Mouse (Mus musculus): ENCODE data around the gene Kifc1. TPM values are rescaled to one million over a fixed set of nuclear protein-coding genes. Genes with fewer than 3 reads are reported as not detected.

The Kifc1 gene
- polyA plus RNA-seq, 1 experiment from 2014 or later: 4.9 TPM

- H3K4me2 ChIP-seq (replicated peaks): peak overlapping the region; percentile 99
- peak overlapping the region; percentile 88 for H3K4me3 ChIP-seq
- no peaks in the 10 kb centered on the region for H3K27me3 ChIP-seq
- H3K9me3 ChIP-seq: no peaks in the 10 kb centered on the region
- peak overlapping the region; percentile 89 for H3K9ac ChIP-seq
- H3K4me1 ChIP-seq: peaks cover 14% of the 10 kb centered on the region
- H3K27ac ChIP-seq: no peak overlapping the region
- ATAC-seq (ENCODE audit: insufficient number of reproducible peaks, insufficient read depth, low FRiP score, low TSS enrichment): no peak
- 63% methylated on average over 21 of the region's 21 CpGs for WGBS
- H3K36me3 ChIP-seq: peaks cover 16% of the 10 kb centered on the region
These were observed 37.9 kb upstream of the Kifc1 start for GRCm38 (mm10) chr17:33928251-33928947.

DNA sequence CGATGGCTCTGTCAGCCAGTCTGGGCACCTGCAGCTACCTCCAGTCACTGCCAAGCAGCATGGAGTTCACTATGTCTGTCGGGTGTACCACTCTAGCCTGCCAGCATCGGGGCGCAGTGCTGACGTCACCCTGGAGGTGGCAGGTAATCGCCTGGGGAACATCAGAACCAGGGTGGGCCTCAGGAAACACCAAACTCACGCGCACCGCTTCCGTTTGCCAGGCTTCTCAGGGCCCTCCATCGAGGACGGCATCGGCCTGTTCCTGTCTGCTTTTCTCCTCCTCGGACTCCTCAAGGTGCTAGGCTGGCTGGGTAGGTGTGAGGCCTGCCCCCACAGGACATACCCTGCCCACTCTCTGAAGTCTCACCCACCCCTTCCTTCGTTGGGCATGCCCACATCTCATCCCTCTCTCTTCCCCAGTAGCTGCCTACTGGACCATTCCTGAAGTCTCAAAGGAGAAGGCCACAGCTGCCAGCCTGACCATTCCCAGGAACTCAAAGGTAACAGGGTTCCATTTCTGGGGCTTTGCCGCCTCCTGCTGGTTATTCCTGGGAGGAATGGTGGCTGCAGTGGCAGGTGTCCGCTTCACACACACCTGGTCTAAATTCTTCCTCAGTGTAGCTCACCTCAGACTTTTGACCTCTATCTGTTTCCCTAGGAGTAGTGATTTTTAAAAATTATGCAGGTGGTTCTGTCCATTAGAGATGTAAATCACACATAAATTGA is 35.9 kb upstream of the Kifc1 start:
- no peak for ATAC-seq (ENCODE audit: insufficient number of reproducible peaks, insufficient read depth, low FRiP score, low TSS enrichment)

DNA sequence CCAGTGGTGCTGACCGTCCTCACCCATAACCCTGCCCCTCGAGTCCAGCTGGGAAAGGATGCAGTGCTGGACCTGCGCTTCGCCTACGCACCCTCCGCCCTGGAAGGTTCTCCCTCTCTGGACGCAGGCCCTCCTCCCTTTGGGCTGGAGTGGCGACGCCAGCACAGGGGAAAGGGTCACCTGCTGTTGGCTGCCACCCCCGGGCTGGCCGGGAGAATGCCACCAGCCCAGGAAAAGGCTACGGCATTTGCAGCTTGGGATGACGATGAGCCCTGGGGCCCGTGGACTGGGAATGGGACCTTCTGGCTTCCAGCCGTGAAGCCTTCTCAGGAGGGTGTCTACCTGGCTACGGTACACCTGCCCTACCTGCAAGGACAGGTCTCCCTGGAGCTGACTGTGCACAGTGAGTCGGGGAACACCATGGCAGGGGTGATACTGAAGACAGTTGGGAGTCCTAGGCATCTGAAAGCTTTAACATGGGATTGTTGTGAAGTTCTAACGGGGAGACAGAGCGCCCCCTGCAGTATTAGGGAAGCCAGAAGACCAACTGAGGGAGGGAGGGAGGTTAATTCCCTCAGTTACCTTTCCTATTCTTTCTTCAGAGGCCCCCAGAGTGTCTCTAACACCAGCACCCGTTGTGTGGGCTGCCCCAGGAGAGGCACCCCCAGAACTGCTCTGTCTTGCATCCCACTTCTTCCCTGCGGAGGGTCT is 35.1 kb upstream of the Kifc1 start:
- peaks cover 3% of the 10 kb centered on the region; the same call in 1 of the 2 replicates for H3K36me3 ChIP-seq
- ATAC-seq (ENCODE audit: insufficient number of reproducible peaks, insufficient read depth, low FRiP score, low TSS enrichment): no peak
- no peak overlapping the region for H3K4me2 ChIP-seq (replicated peaks)
- no peak overlapping the region for H3K9ac ChIP-seq
- peaks cover 4% of the 10 kb centered on the region; the same call in 1 of the 2 replicates for H3K4me1 ChIP-seq
- no peak overlapping the region for H3K27ac ChIP-seq
- no peak overlapping the region for H3K4me3 ChIP-seq
- H3K27me3 ChIP-seq: no peaks in the 10 kb centered on the region
- no peaks in the 10 kb centered on the region for H3K9me3 ChIP-seq
- 81% methylated on average over 21 of the region's 21 CpGs for WGBS

More for the DNA sequence above, 35.9 kb upstream of the Kifc1 start:
- WGBS: 83% methylated on average over 17 of the region's 17 CpGs
- no peaks in the 10 kb centered on the region for H3K27me3 ChIP-seq
- H3K9ac ChIP-seq: no peak overlapping the region; the same call in 1 of the 2 replicates
- H3K9me3 ChIP-seq: no peaks in the 10 kb centered on the region
- H3K36me3 ChIP-seq: peaks cover 3% of the 10 kb centered on the region; the same call in 1 of the 2 replicates
- peaks cover 11% of the 10 kb centered on the region for H3K4me1 ChIP-seq
- H3K27ac ChIP-seq: no peak overlapping the region
- H3K4me3 ChIP-seq: no peak overlapping the region
- H3K4me2 ChIP-seq (replicated peaks): no peak overlapping the region

DNA sequence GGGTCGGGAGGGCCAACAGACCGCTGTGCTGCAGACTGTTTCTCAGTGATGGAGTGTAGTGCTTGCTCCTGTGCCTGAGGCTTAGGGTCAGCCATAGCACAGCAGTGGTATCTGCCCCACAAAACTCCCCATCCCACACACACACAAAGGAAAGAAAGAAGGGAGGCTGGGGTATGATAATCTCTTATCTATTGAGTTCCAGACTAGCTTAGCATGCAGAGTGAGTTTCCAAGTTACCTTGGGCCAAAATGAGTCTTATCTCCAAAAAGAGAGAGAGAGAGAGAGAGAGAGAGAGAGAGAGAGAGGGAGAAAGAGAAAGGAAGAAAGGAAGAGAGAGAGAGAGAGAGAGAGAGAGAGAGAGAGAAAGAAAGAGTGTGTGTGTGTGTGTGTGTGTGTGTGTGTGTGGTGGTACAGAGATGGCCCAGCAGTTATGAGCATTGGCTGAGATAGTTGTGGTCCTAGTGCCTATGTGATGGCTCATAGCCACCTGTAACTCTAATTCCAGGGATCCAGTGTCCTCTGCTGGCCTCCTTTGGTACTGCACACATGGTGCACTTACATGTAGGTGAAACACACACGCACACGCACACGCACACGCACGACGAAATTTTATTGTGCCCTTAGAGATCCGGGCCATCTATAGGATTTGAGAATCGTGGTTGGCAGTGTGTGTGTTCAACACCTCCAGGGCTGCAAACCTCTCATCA is 34.3 kb upstream of the Kifc1 start:
- no peak overlapping the region for H3K9ac ChIP-seq
- peaks cover 3% of the 10 kb centered on the region; the same call in 1 of the 2 replicates for H3K36me3 ChIP-seq
- ATAC-seq (ENCODE audit: insufficient number of reproducible peaks, insufficient read depth, low FRiP score, low TSS enrichment): no peak
- no peak overlapping the region for H3K4me3 ChIP-seq
- WGBS: 83% methylated on average over 10 of the region's 10 CpGs
- no peak overlapping the region for H3K4me2 ChIP-seq (replicated peaks)
- no peaks in the 10 kb centered on the region for H3K9me3 ChIP-seq
- no peak overlapping the region for H3K27ac ChIP-seq
- H3K4me1 ChIP-seq: peaks cover 10% of the 10 kb centered on the region
- H3K27me3 ChIP-seq: no peaks in the 10 kb centered on the region

GRCm38 (mm10) chr17:33921361-33921760 is 30.9 kb upstream of the Kifc1 start:
- no peak for ATAC-seq (ENCODE audit: insufficient number of reproducible peaks, insufficient read depth, low FRiP score, low TSS enrichment)
- Histone ChIP-seq H3K27me3 (0 out of 2 replicates have a peak, but pooled peaks cover 2% of the 10 kb centered on the region), H3K4me3 (no peak overlapping the region), H3K36me3 (peaks cover 8% of the 10 kb centered on the region), H3K27ac (no peak overlapping the region), H3K4me2 (replicated peaks) (no peak overlapping the region), H3K9ac (no peak overlapping the region), H3K9me3 (no peaks in the 10 kb centered on the region), H3K4me1 (peaks cover 22% of the 10 kb centered on the region)
- WGBS: 87% methylated on average over 7 of the region's 7 CpGs

- H3K36me3 ChIP-seq: peaks cover 8% of the 10 kb centered on the region; the same call in 1 of the 2 replicates
- WGBS: under 1% methylated on average over 36 of the region's 36 CpGs
- H3K4me3 ChIP-seq: peak overlapping the region; percentile 57
- H3K9ac ChIP-seq: peak overlapping the region; percentile 79
- H3K4me2 ChIP-seq (replicated peaks): peak overlapping the region; percentile 98
- peak overlapping the region; percentile 78 for H3K27ac ChIP-seq
- ATAC-seq (ENCODE audit: insufficient number of reproducible peaks, insufficient read depth, low FRiP score, low TSS enrichment): no peak
- 0 out of 2 replicates have a peak, but pooled peaks cover 2% of the 10 kb centered on the region for H3K27me3 ChIP-seq
- peaks cover 22% of the 10 kb centered on the region for H3K4me1 ChIP-seq
- no peaks in the 10 kb centered on the region for H3K9me3 ChIP-seq
These were observed 30.0 kb upstream of the Kifc1 start for GRCm38 (mm10) chr17:33920282-33921097.

DNA sequence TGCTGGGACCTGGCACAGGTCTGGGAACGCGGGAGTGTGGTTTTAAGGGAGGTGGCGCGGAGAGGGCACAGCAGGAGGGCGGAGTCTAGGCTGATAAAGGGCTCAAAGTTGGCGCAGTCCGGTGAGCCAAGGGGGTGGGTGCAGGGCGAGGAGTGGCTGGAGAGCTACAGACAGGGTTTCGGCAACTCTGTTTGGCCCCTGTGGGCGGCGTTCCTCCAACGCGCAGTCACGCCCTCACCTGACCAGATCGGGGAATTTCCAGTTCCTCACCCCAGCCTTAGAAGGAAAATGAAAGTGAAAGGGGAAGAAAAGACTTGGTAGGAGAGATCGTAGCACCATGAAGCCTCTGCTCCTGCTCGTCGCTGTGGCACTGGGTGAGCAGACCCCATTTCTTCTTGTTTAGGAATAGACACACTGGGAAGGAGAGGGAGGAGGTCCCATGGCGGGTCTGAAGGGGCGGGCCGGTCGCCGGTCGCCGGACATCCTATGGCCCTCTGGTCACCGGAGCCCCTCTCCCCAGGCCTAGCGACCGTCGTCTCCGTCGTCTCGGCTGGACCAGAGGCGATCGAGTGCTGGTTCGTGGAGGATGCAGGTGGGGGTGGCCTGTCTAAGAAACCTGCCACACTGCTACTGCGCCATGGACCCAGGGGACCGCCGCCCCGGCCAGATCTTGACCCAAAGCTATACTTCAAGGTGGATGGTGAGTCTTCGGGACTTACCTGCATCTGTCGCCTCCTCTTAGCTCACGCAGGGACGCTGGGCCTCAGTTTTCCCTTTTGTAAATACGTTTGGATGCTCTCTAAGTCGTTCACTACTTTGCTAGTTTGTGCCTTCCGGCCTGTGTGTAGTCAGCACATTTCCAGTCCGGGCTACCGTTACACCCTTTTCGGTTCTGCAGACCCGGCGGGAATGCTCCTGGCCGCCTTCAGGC is 29.2 kb upstream of the Kifc1 start:
- H3K4me2 ChIP-seq (replicated peaks): peak overlapping the region; percentile 98
- H3K9ac ChIP-seq: peak overlapping the region; percentile 79
- no peaks in the 10 kb centered on the region for H3K9me3 ChIP-seq
- ATAC-seq (ENCODE audit: insufficient number of reproducible peaks, insufficient read depth, low FRiP score, low TSS enrichment): no peak
- WGBS: under 1% methylated on average over 52 of the region's 52 CpGs
- H3K27me3 ChIP-seq: 0 out of 2 replicates have a peak, but pooled peaks cover 2% of the 10 kb centered on the region
- H3K4me1 ChIP-seq: peaks cover 30% of the 10 kb centered on the region
- peaks cover 14% of the 10 kb centered on the region; the same call in 1 of the 2 replicates for H3K36me3 ChIP-seq
- peak overlapping the region; percentile 78 for H3K27ac ChIP-seq
- peak overlapping the region; percentile 57 for H3K4me3 ChIP-seq

DNA sequence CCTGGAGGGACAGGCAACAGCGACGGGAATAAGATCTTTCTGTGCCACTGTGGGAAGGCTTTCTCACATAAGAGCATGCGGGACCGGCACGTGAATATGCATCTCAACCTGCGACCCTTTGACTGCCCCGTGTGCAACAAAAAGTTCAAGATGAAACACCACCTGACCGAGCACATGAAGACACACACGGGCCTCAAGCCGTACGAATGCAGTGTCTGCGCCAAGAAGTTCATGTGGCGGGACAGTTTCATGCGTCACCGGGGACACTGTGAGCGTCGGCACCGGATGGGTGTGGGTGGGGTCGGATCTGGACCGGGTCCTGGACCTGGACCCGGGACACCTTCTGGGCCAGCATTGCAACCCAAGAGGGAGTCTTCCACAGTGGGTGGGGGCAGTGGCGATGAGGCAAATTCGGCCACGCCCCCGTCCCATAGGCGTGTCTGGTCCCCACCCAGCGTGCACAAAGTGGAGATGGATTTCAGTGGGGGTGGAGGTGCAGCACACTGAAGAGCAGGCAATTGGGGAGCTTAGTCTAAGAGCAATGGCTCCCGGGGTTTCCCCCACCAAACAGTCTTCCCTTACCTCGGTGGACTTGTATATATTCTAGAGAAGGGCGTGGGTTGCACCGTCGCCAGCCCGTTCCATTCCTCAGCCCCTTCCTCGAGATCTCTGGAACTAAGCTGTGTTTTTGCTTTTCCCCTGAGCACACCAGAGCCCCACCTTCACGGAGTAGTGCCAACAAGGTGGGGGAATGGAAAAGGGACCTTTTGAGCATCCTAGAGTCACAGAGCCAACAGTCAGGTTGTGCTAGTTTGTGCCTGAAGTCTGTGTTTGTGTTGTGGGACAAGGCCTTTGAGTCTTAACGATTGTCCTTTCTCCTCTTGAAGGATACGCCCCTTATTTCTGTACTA is 28.1 kb upstream of the Kifc1 start:
- ATAC-seq (ENCODE audit: insufficient number of reproducible peaks, insufficient read depth, low FRiP score, low TSS enrichment): no peak
- peak overlapping the region; percentile 98 for H3K4me2 ChIP-seq (replicated peaks)
- H3K9me3 ChIP-seq: no peaks in the 10 kb centered on the region
- H3K27me3 ChIP-seq: 0 out of 2 replicates have a peak, but pooled peaks cover 2% of the 10 kb centered on the region
- H3K9ac ChIP-seq: no peak overlapping the region
- peaks cover 24% of the 10 kb centered on the region for H3K36me3 ChIP-seq
- H3K27ac ChIP-seq: no peak overlapping the region
- peak overlapping the region; percentile 57; the same call in 1 of the 2 replicates for H3K4me3 ChIP-seq
- H3K4me1 ChIP-seq: peaks cover 35% of the 10 kb centered on the region
- 61% methylated on average over 37 of the region's 37 CpGs for WGBS

DNA sequence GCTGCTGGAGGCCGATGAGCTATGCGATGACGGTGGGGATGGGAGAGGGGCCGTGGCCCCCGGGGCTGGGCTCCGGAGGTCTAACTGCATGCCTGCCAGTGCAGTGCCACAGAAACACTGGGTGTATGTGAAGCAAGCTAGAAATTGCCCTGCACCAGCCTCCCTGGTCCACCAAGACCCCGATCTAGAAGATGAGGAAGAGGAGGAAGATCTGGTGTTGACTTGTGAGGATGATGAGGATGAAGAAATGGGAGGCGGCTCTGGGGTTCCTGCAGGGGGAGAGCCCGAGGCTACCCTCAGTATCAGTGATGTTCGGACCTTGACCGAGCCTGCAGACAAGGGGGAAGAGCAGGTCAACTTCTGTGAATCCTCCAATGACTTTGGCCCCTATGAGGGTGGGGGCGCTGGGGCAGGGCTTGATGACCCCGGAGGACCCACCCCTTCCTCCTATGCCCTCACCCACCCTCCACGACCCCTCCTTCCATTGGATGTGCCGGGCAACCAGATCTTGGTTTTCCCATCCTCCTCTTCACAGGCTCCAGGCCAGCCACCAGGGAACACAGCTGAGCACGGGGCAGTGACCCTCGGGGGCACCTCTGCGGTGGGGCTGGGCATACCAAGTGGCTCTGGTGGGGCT is 27.3 kb upstream of the Kifc1 start:
- peak overlapping the region; percentile 51; the same call in 1 of the 2 replicates for H3K4me3 ChIP-seq
- peaks cover 31% of the 10 kb centered on the region for H3K36me3 ChIP-seq
- H3K27me3 ChIP-seq: 0 out of 2 replicates have a peak, but pooled peaks cover 2% of the 10 kb centered on the region
- H3K4me1 ChIP-seq: peaks cover 35% of the 10 kb centered on the region
- ATAC-seq (ENCODE audit: insufficient number of reproducible peaks, insufficient read depth, low FRiP score, low TSS enrichment): no peak
- H3K9ac ChIP-seq: no peak overlapping the region
- WGBS: 83% methylated on average over 18 of the region's 18 CpGs
- no peaks in the 10 kb centered on the region for H3K9me3 ChIP-seq
- no peak overlapping the region for H3K27ac ChIP-seq
- no peak overlapping the region for H3K4me2 ChIP-seq (replicated peaks)
